Mouse (Mus musculus): ENCODE data around the gene Med6. TPM values are rescaled to one million over a fixed set of nuclear protein-coding genes. Genes with fewer than 3 reads are reported as not detected.

Gene Med6
- polyA plus RNA-seq (2017; shearing (Covaris generic)), result 31.3 TPM

GRCm38 (mm10) chr12:81594902-81595671, at the start of gene Med6:
Gene Med6, minus strand, starts transcription at chr12:81595008.

GRCm38 (mm10) chr12:81630915-81631660, 36.3 kb upstream of the Med6 start, which contains the start of gene Ttc9:
Gene Ttc9, plus strand, starts transcription at chr12:81631249.

DNA sequence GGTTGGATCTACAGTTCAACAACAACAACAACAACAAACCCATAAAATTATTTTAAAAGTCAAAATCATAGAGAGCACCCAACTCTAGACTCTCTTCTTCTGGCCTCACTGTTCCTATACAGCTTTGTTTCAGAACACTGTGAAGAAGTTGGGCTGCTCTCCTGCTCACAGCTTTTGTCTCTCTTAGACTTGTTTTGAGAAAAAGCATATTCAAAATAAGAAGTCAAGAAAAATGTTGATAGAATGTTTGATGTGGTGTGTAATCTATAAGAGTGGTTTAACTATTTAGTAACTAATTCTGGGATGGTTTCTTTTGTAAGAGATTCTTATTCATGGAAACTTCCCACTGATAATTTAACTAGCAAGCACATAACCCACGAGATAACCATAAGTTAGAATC, 26.4 kb downstream of the Med6 start, which contains the start of gene Adam21:
TSS of gene Adam21 (minus strand) at position 101 of the 400 bp plus-strand sequence.

DNA sequence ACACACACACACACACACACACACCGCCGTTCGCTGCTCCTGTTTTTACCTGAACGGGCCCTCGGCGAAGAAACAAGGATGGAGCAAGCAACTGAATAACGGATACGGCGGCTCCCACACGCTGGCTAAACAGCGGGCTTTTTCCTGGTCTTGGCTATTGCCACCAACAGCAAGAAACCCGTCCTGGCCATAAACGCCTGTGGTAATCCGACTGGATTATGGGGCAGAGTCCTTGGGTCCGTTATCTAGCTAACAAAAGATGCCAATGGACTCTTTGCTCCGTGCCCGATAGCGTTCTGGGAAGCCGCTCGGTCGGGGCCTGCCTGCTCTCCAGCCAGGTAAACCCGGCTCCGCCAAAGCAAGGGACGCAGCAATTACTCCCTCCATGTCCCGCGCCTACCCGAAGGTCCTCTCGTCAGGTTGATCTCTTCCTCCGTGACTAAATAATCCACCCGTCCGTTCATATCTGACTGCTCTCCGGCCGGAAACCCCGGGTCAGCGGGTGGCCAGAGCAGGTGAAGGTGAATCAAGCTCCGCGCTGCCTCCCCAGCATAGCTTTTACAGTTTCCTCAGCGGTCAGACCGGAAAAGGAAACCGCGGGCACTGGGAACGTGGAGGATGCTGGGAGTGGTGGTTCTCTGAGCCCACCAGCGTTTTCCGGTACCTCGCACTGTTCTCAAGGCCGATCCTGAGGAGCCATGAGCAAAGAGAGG, 62.3 kb downstream of the Med6 start, which contains the start of the genes Gm20498 and Synj2bp:
TSS of gene Gm20498 (minus strand) at position 590 of the 713 bp plus-strand sequence.
TSS of gene Synj2bp (minus strand) at position 596 of the 713 bp plus-strand sequence.

Other genes starting within 250 kb of the Med6 start
- gene Gm4787, start 215.5 kb downstream of the Med6 start, polyA plus RNA-seq (2017; shearing (Covaris generic)), result 0.55 TPM
- gene Adam4, start 173.1 kb downstream of the Med6 start, polyA plus RNA-seq (2017; shearing (Covaris generic)), result 0.46 TPM
- 188 TPM for gene Cox16, start 109.9 kb downstream of the Med6 start, polyA plus RNA-seq (2017; shearing (Covaris generic))
- gene Gm20498, start 62.1 kb downstream of the Med6 start, polyA plus RNA-seq (2017; shearing (Covaris generic)), result 15.1 TPM
- 66.7 TPM for gene Synj2bp, start 62.1 kb downstream of the Med6 start, polyA plus RNA-seq (2017; shearing (Covaris generic))
- not detected for gene Adam21, start 26.5 kb downstream of the Med6 start, polyA plus RNA-seq (2017; shearing (Covaris generic))
- gene Ttc9, start 36.2 kb upstream of the Med6 start, polyA plus RNA-seq (2017; shearing (Covaris generic)), result not detected
- gene Map3k9, start 186.2 kb upstream of the Med6 start, polyA plus RNA-seq (2017; shearing (Covaris generic)), result 0.14 TPM

All from CD4-positive, CD25-positive, alpha-beta regulatory T cell, adult 9 weeks (primary cell).